Mouse (Mus musculus): Measurements from ENCODE around the gene Brf1. TPM values are rescaled to one million over a fixed set of nuclear protein-coding genes. Genes with fewer than 3 reads are reported as not detected.

Brf1 gene
- polyA plus RNA-seq, 1 experiment = 27.2 TPM

GRCm38 (mm10) chr12:112912951-112913745 lies 87.4 kb downstream of the Brf1 start:
- Histone ChIP-seq H3K79me3 (ENCODE audit: low read depth) (no peaks in the 10 kb centered on the region), H3K27me3 (ENCODE audit: control insufficient read depth, insufficient read depth, insufficient read length) (no peaks in the 10 kb centered on the region), H3K79me2 (ENCODE audit: control insufficient read depth, insufficient read depth) (no peaks in the 10 kb centered on the region), H3ac (ENCODE audit: control insufficient read depth, insufficient read length, low read depth) (no peak overlapping the region), H3K36me3 (ENCODE audit: control insufficient read depth, insufficient read depth) (peaks cover 65% of the 10 kb centered on the region), H3K4me3 (ENCODE audit: insufficient read depth, poor library complexity, severe bottlenecking) (no peak overlapping the region)
- TF ChIP-seq CEBPB (IDR thresholded peaks at IDR 0.05; ENCODE audit: low read depth) = no peak
- no peak for TF ChIP-seq FOSL1 (IDR thresholded peaks at IDR 0.05; ENCODE audit: insufficient read depth, low read length, poor library complexity, severe bottlenecking)
- TF ChIP-seq MYOG (IDR thresholded peaks at IDR 0.05; ENCODE audit: control insufficient read depth, extremely low read depth, insufficient read length) = no peak
- no peak for TF ChIP-seq MYOD1 (IDR thresholded peaks at IDR 0.05; ENCODE audit: control insufficient read depth, insufficient read length, low read depth)
- TF ChIP-seq USF1 (IDR thresholded peaks at IDR 0.05; ENCODE audit: low read depth) = no peak
- TF ChIP-seq MAX (IDR thresholded peaks at IDR 0.05) = no peak
- no peak for TF ChIP-seq CTCF (IDR thresholded peaks at IDR 0.05; ENCODE audit: control insufficient read depth, insufficient read depth, insufficient read length)

GRCm38 (mm10) chr12:112911701-112912100 lies 88.8 kb downstream of the Brf1 start:
- Histone ChIP-seq H3K79me3 (ENCODE audit: low read depth) (no peaks in the 10 kb centered on the region), H3K27me3 (ENCODE audit: control insufficient read depth, insufficient read depth, insufficient read length) (no peaks in the 10 kb centered on the region), H3K4me3 (ENCODE audit: insufficient read depth, poor library complexity, severe bottlenecking) (no peak overlapping the region), H3K79me2 (ENCODE audit: control insufficient read depth, insufficient read depth) (no peaks in the 10 kb centered on the region), H3ac (ENCODE audit: control insufficient read depth, insufficient read length, low read depth) (no peak overlapping the region), H3K36me3 (ENCODE audit: control insufficient read depth, insufficient read depth) (peaks cover 64% of the 10 kb centered on the region)
- TF ChIP-seq CEBPB (IDR thresholded peaks at IDR 0.05; ENCODE audit: low read depth) = no peak
- no peak for TF ChIP-seq FOSL1 (IDR thresholded peaks at IDR 0.05; ENCODE audit: insufficient read depth, low read length, poor library complexity, severe bottlenecking)
- TF ChIP-seq USF1 (IDR thresholded peaks at IDR 0.05; ENCODE audit: low read depth) = no peak
- no peak for TF ChIP-seq CTCF (IDR thresholded peaks at IDR 0.05; ENCODE audit: control insufficient read depth, insufficient read depth, insufficient read length)
- no peak for TF ChIP-seq MYOG (IDR thresholded peaks at IDR 0.05; ENCODE audit: control insufficient read depth, extremely low read depth, insufficient read length)
- no peak for TF ChIP-seq MYOD1 (IDR thresholded peaks at IDR 0.05; ENCODE audit: control insufficient read depth, insufficient read length, low read depth)
- TF ChIP-seq MAX (IDR thresholded peaks at IDR 0.05) = no peak

Small RNA genes lying within 50 kb of the gene (microRNA-seq; reads per million reads assigned to microRNA genes)
- not detected for gene Mir6941 (ENCODE audit: borderline microRNAs expressed)

Other genes starting within 250 kb of the Brf1 start
- gene Pld4, start 240.0 kb downstream of the Brf1 start, polyA plus RNA-seq (2012; fragmentation: generic; extraction: Trizol) = not detected
- gene Ahnak2, start 198.0 kb downstream of the Brf1 start, polyA plus RNA-seq (2012; fragmentation: generic; extraction: Trizol) = 15.8 TPM
- gene Clba1, start 191.8 kb downstream of the Brf1 start, polyA plus RNA-seq (2012; fragmentation: generic; extraction: Trizol) = 25.2 TPM
- gene Cdca4, start 171.3 kb downstream of the Brf1 start, polyA plus RNA-seq (2012; fragmentation: generic; extraction: Trizol) = 61.9 TPM
- gene Gpr132, start 132.5 kb downstream of the Brf1 start, polyA plus RNA-seq (2012; fragmentation: generic; extraction: Trizol) = 0.06 TPM
- gene Jag2, start 70.9 kb downstream of the Brf1 start, polyA plus RNA-seq (2012; fragmentation: generic; extraction: Trizol) = 85.1 TPM
- 77.7 TPM for gene Nudt14, start 58.6 kb downstream of the Brf1 start, polyA plus RNA-seq (2012; fragmentation: generic; extraction: Trizol)
- 17.2 TPM for gene Btbd6, start 24.2 kb downstream of the Brf1 start, polyA plus RNA-seq (2012; fragmentation: generic; extraction: Trizol)
- gene Pacs2, start 13.8 kb upstream of the Brf1 start, polyA plus RNA-seq (2012; fragmentation: generic; extraction: Trizol) = 48.8 TPM
- not detected for gene Tex22, start 73.8 kb upstream of the Brf1 start, polyA plus RNA-seq (2012; fragmentation: generic; extraction: Trizol)
- 90.8 TPM for gene Mta1, start 97.6 kb upstream of the Brf1 start, polyA plus RNA-seq (2012; fragmentation: generic; extraction: Trizol)
- 775 TPM for gene Crip2, start 139.5 kb upstream of the Brf1 start, polyA plus RNA-seq (2012; fragmentation: generic; extraction: Trizol)
- gene Crip1, start 145.6 kb upstream of the Brf1 start, polyA plus RNA-seq (2012; fragmentation: generic; extraction: Trizol) = 1,644 TPM
- 23.8 TPM for gene Tedc1, start 155.7 kb upstream of the Brf1 start, polyA plus RNA-seq (2012; fragmentation: generic; extraction: Trizol)
- gene Tmem121, start 185.2 kb upstream of the Brf1 start, polyA plus RNA-seq (2012; fragmentation: generic; extraction: Trizol) = 6.3 TPM

Measured in C2C12 (cell line).